Mouse (Mus musculus): ENCODE data around the gene Ccdc173. TPM values are rescaled to one million over a fixed set of nuclear protein-coding genes. Genes with fewer than 3 reads are reported as not detected.
"Not testable (repeated sequence)": the region's sequence is repeated elsewhere in the genome, so short reads cannot be mapped to it uniquely, and the experiment has no call there.

The Ccdc173 gene
- polyA plus RNA-seq, 1 experiment from 2014 or later, result 2.2 TPM

DNA sequence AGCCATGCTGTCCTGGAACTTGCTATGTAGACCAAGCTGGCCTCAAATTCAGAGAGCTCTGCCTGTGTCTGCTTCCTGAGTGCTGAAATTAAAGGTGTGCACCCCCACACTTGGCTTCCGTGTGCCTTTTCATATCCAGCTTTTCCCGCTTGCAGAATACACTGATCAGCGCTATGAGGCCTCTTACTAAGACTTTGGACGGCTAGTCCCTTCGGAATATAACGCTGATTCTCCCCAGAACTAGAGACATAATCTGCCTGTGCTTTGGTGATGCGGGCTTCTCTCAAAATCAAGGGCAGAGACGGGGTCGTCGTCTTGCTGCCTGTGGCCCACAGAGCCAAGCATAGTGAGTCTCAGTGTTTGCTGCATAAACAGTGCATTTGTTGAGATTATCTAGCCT, 36.5 kb upstream of the Ccdc173 start:
- Histone ChIP-seq H3K9ac (ENCODE audit: low read length) (no peak overlapping the region), H3K4me3 (ENCODE audit: low read depth, low read length) (no peak overlapping the region), H3K4me2 (ENCODE audit: low read depth, severe bottlenecking) (no peak overlapping the region), H3K27ac (replicated peaks; ENCODE audit: low read depth, low read length) (no peak overlapping the region), H3K4me1 (ENCODE audit: control insufficient read depth, insufficient read depth, low read length) (no peaks in the 10 kb centered on the region), H3K36me3 (ENCODE audit: control insufficient read depth, insufficient read depth, low read length) (peaks cover 6% of the 10 kb centered on the region), H3K9me3 (ENCODE audit: control insufficient read depth, low read length) (no peaks in the 10 kb centered on the region), H3K27me3 (ENCODE audit: control insufficient read depth, insufficient read depth, low read length) (no peaks in the 10 kb centered on the region)
- no peak for DNase-seq (ENCODE audit: low spot score)
- no peak for ATAC-seq (ENCODE audit: insufficient number of reproducible peaks, low FRiP score, low TSS enrichment, low read depth)
- WGBS, result 91% methylated on average over 10 of the region's 10 CpGs

DNA sequence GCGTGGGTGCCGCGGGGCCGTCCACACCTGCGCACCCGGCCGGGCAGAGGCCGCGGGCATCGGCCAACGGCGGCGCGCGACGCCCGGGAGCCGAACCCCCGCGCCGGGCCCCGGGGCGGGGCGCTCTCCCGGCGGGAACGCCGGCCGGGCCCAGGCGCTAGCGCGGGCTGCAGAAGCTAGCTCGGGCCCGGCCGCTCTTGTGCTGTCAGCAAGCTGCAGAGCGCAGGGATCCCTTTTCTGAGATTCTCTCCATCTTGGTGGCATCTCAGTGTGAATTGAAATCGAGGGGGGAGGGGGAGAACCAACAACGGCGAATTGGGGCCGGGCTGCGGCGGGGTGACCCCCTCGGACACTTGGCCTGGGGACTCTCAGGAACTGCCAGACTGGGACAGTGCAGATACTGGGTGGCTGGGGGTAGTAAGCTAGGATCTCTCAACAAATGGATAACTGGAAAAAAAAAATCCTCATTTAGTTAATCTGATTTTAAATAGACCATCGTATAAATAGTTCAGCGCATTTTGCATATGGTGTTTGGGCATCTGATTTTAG, 33.8 kb upstream of the Ccdc173 start:
- DNase-seq (ENCODE audit: low spot score) (peak; percentile 69), ATAC-seq (ENCODE audit: insufficient number of reproducible peaks, low FRiP score, low TSS enrichment, low read depth) (peak; percentile 57)
- Histone ChIP-seq H3K4me2 (ENCODE audit: low read depth, severe bottlenecking) (peak overlapping the region; percentile 58), H3K27ac (replicated peaks; ENCODE audit: low read depth, low read length) (peak overlapping the region; percentile 92), H3K4me3 (ENCODE audit: low read depth, low read length) (peak overlapping the region; percentile 64), H3K9ac (ENCODE audit: low read length) (peak overlapping the region; percentile 96), H3K4me1 (ENCODE audit: control insufficient read depth, insufficient read depth, low read length) (no peaks in the 10 kb centered on the region), H3K36me3 (ENCODE audit: control insufficient read depth, insufficient read depth, low read length) (peaks cover 4% of the 10 kb centered on the region), H3K27me3 (ENCODE audit: control insufficient read depth, insufficient read depth, low read length) (no peaks in the 10 kb centered on the region), H3K9me3 (ENCODE audit: control insufficient read depth, low read length) (no peaks in the 10 kb centered on the region)
- WGBS, result 2% methylated on average over 36 of the region's 45 CpGs

GRCm38 (mm10) chr2:69822361-69823128, 33.2 kb upstream of the Ccdc173 start:
- no peaks in the 10 kb centered on the region for H3K4me1 ChIP-seq (ENCODE audit: control insufficient read depth, insufficient read depth, low read length)
- peak overlapping the region; percentile 92 for H3K27ac ChIP-seq (replicated peaks; ENCODE audit: low read depth, low read length)
- H3K9ac ChIP-seq (ENCODE audit: low read length), result peak overlapping the region; percentile 96
- peak overlapping the region; percentile 58 for H3K4me2 ChIP-seq (ENCODE audit: low read depth, severe bottlenecking)
- H3K27me3 ChIP-seq (ENCODE audit: control insufficient read depth, insufficient read depth, low read length), result no peaks in the 10 kb centered on the region
- H3K36me3 ChIP-seq (ENCODE audit: control insufficient read depth, insufficient read depth, low read length), result peaks cover 4% of the 10 kb centered on the region; the same call in 1 of the 2 replicates
- peak overlapping the region; percentile 64 for H3K4me3 ChIP-seq (ENCODE audit: low read depth, low read length)
- DNase-seq (ENCODE audit: low spot score), result peak; percentile 81
- under 1% methylated on average over 60 of the region's 80 CpGs for WGBS
- no peaks in the 10 kb centered on the region for H3K9me3 ChIP-seq (ENCODE audit: control insufficient read depth, low read length)
- ATAC-seq (ENCODE audit: insufficient number of reproducible peaks, low FRiP score, low TSS enrichment, low read depth), result peak; percentile 65

DNA sequence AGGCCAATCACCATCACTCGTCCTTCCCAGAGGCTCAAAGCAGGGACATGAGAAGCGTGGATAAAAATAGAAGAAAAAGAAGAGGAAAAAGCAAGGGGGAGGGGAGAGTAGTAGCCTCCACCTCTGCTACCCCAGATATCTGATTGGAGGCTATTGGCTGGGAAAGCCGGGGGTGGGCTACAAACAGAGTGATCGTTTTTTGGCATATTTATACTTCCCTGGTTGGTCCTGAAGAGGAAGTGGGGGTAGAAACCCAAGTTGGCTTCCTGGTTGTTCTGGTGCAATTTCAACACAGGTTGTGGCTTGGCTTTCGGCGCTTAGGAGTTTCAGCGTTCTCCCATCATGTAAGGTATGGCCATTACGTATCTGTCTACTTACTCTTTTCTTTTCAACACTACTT, 32.3 kb upstream of the Ccdc173 start, which contains the start of gene Klhl23:
Gene Klhl23, plus strand, starts transcription at position 234 of the 400 bp plus-strand sequence.
- no peaks in the 10 kb centered on the region for H3K9me3 ChIP-seq (ENCODE audit: control insufficient read depth, low read length)
- ATAC-seq (ENCODE audit: insufficient number of reproducible peaks, low FRiP score, low TSS enrichment, low read depth) (0 out of 2 replicates have a peak, but pooled peaks have one; percentile 33), DNase-seq (ENCODE audit: low spot score) (no peak)
- H3K4me1 ChIP-seq (ENCODE audit: control insufficient read depth, insufficient read depth, low read length), result no peaks in the 10 kb centered on the region
- peaks cover 4% of the 10 kb centered on the region; the same call in 1 of the 2 replicates for H3K36me3 ChIP-seq (ENCODE audit: control insufficient read depth, insufficient read depth, low read length)
- no peaks in the 10 kb centered on the region for H3K27me3 ChIP-seq (ENCODE audit: control insufficient read depth, insufficient read depth, low read length)
- peak within 1 kb of the TSS; percentile 96 for H3K9ac ChIP-seq (ENCODE audit: low read length)
- 18% methylated on average over 8 of the region's 8 CpGs for WGBS
- H3K4me2 ChIP-seq (ENCODE audit: low read depth, severe bottlenecking), result peak within 1 kb of the TSS; percentile 58
- peak within 1 kb of the TSS; percentile 64 for H3K4me3 ChIP-seq (ENCODE audit: low read depth, low read length)
- H3K27ac ChIP-seq (replicated peaks; ENCODE audit: low read depth, low read length), result peak within 1 kb of the TSS; percentile 92

- DNase-seq (ENCODE audit: low spot score), result no peak
- no peak for ATAC-seq (ENCODE audit: insufficient number of reproducible peaks, low FRiP score, low TSS enrichment, low read depth)
- no peaks in the 10 kb centered on the region for H3K36me3 ChIP-seq (ENCODE audit: control insufficient read depth, insufficient read depth, low read length)
- H3K9ac ChIP-seq (ENCODE audit: low read length), result no peak overlapping the region
- 55% methylated on average over 1 of the region's 1 CpGs for WGBS
- H3K27me3 ChIP-seq (ENCODE audit: control insufficient read depth, insufficient read depth, low read length), result no peaks in the 10 kb centered on the region
- no peak overlapping the region for H3K27ac ChIP-seq (replicated peaks; ENCODE audit: low read depth, low read length)
- no peaks in the 10 kb centered on the region for H3K9me3 ChIP-seq (ENCODE audit: control insufficient read depth, low read length)
- no peak overlapping the region for H3K4me3 ChIP-seq (ENCODE audit: low read depth, low read length)
- H3K4me1 ChIP-seq (ENCODE audit: control insufficient read depth, insufficient read depth, low read length), result no peaks in the 10 kb centered on the region
- H3K4me2 ChIP-seq (ENCODE audit: low read depth, severe bottlenecking), result no peak overlapping the region
These were observed 30.8 kb upstream of the Ccdc173 start for GRCm38 (mm10) chr2:69820201-69820600.

DNA sequence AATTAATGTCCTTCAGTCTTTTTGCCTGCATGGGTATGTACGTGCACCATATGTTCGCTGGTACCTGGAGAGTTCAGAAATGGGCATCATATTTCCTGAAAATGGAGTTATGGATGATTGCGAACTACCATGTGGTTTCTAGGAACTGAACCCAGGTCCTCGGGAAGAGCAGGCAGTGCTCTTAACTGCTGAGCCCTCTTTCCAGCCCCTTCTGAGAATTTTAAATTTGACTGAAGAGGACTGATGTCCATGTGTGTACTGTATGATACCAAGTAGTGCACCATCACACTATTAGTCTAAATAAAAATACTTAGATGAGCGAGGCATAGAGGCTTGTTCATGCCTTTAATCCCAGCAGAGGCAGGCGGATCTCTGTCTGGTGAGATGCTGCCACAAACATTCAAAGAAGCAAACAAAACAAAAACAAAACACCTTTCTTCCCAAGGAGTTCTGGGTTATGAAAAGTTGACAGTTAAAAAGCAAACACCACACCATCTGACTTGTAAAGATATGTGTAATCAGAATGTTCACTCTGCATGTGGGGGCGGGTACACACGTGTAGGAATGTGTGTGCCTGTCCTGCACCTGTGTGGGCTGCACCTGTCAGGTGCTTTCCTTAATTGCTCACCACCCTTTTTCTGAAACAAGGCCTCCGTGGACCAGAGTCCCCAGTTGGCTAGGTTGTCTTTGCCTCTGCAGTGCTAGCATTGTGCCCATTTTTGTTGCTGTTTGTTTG, 29.1 kb upstream of the Ccdc173 start:
- Histone ChIP-seq H3K9ac (ENCODE audit: low read length) (no peak overlapping the region), H3K27me3 (ENCODE audit: control insufficient read depth, insufficient read depth, low read length) (no peaks in the 10 kb centered on the region), H3K27ac (replicated peaks; ENCODE audit: low read depth, low read length) (no peak overlapping the region), H3K36me3 (ENCODE audit: control insufficient read depth, insufficient read depth, low read length) (no peaks in the 10 kb centered on the region), H3K4me2 (ENCODE audit: low read depth, severe bottlenecking) (no peak overlapping the region), H3K9me3 (ENCODE audit: control insufficient read depth, low read length) (no peaks in the 10 kb centered on the region), H3K4me1 (ENCODE audit: control insufficient read depth, insufficient read depth, low read length) (no peaks in the 10 kb centered on the region), H3K4me3 (ENCODE audit: low read depth, low read length) (no peak overlapping the region)
- 79% methylated on average over 9 of the region's 9 CpGs for WGBS
- no peak for DNase-seq (ENCODE audit: low spot score)
- ATAC-seq (ENCODE audit: insufficient number of reproducible peaks, low FRiP score, low TSS enrichment, low read depth), result no peak

DNA sequence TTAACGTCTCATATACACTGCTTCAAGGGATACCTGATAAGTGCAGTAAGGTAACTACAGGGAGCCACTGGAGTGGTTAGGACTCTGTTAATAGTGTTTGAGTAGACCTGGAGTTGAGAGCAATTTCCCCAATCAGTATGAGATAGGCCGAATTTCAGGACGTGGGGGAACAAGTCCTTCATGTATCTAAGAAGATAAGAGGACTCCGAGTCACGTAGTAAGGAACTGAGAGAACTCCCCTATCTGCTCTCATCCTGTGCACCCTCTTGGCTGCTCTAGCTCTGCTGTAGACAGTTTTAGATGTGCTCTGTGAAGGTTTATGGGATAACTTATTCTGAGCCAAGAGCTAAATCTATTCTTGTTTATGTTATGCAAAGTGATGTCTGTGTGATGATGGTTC, 27.2 kb upstream of the Ccdc173 start:
- Histone ChIP-seq H3K27ac (replicated peaks; ENCODE audit: low read depth, low read length) (no peak overlapping the region), H3K4me3 (ENCODE audit: low read depth, low read length) (no peak overlapping the region), H3K9ac (ENCODE audit: low read length) (no peak overlapping the region), H3K36me3 (ENCODE audit: control insufficient read depth, insufficient read depth, low read length) (no peaks in the 10 kb centered on the region), H3K27me3 (ENCODE audit: control insufficient read depth, insufficient read depth, low read length) (no peaks in the 10 kb centered on the region), H3K4me2 (ENCODE audit: low read depth, severe bottlenecking) (no peak overlapping the region), H3K9me3 (ENCODE audit: control insufficient read depth, low read length) (no peaks in the 10 kb centered on the region), H3K4me1 (ENCODE audit: control insufficient read depth, insufficient read depth, low read length) (no peaks in the 10 kb centered on the region)
- 84% methylated on average over 5 of the region's 5 CpGs for WGBS
- no peak for ATAC-seq (ENCODE audit: insufficient number of reproducible peaks, low FRiP score, low TSS enrichment, low read depth)
- DNase-seq (ENCODE audit: low spot score), result no peak

DNA sequence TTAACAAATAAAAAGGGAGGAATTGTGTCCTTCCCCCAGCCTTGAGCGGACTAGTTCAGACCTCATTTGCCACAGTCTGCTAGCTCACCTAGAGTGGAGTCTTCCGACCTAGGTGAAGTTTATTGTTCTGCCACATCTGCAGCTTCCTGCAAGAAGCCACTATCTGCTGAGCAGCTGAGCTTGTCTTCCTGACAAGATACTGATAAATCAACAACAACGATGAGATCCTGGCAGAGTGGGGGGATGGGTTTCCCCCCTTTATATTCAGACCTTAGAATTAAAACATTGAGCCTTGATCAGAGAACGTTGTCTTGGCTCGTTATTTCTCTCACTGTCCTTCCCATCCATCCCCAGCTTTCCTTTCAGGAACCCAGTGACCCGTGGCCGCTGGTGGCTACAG, 22.0 kb upstream of the Ccdc173 start:
- not testable (repeated sequence) for H3K4me3 ChIP-seq (ENCODE audit: low read depth, low read length); H3K4me2 ChIP-seq (ENCODE audit: low read depth, severe bottlenecking); H3K9me3 ChIP-seq (ENCODE audit: control insufficient read depth, low read length); H3K9ac ChIP-seq (ENCODE audit: low read length); ATAC-seq (ENCODE audit: insufficient number of reproducible peaks, low FRiP score, low TSS enrichment, low read depth); H3K27me3 ChIP-seq (ENCODE audit: control insufficient read depth, insufficient read depth, low read length); H3K36me3 ChIP-seq (ENCODE audit: control insufficient read depth, insufficient read depth, low read length); DNase-seq (ENCODE audit: low spot score); H3K27ac ChIP-seq (replicated peaks; ENCODE audit: low read depth, low read length); H3K4me1 ChIP-seq (ENCODE audit: control insufficient read depth, insufficient read depth, low read length)
- WGBS, result 76% methylated on average over 7 of the region's 7 CpGs

All from limb, embryonic 11.5 days (tissue).